Mouse (Mus musculus): Measurements from ENCODE around the gene Slc6a5. TPM values are rescaled to one million over a fixed set of nuclear protein-coding genes. Genes with fewer than 3 reads are reported as not detected.

Gene Slc6a5
- total and polyA plus RNA-seq, 3 experiments = not detected

DNA sequence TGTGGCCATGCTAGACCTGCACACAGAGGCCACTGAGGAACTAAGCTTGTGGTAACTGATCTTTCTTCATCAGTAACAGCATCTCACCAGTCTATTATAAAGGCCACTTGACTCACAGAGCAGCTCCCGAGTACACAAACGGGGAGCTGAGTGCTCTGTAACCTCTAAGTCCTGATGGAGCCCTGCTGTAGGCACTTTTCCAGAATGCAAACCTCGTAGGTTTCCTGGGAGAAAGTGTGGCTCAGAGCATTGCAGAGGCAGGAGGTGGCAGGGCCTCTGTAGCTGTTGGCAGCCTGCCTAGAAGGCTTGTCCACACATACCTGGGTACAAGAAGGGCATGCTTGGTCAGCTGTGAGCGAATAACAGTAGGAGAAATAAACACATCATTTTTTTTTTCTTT is 27.7 kb upstream of the Slc6a5 start:
- no peak for DNase-seq (ENCODE audit: low read depth, low spot score)
- no peak overlapping the region for H3K27ac ChIP-seq (ENCODE audit: control insufficient read depth, low read depth, low read length)
- H3K36me3 ChIP-seq (ENCODE audit: control insufficient read depth in 1 of 2, insufficient read depth in 2 of 2, low read length in 2 of 2) = no peaks in the 10 kb centered on the region
- no peak overlapping the region for H3K4me3 ChIP-seq (ENCODE audit: control insufficient read depth in 1 of 2, insufficient read depth in 1 of 2, low read depth in 2 of 2, low read length in 2 of 2)
- H3K9ac ChIP-seq (ENCODE audit: control insufficient read depth, low read depth, low read length, poor library complexity, severe bottlenecking) = no peak overlapping the region
- TF ChIP-seq HCFC1 (IDR thresholded peaks at IDR 0.05; ENCODE audit: low read depth, low read length) (no peak), ZMIZ1 (IDR thresholded peaks at IDR 0.05; ENCODE audit: low read depth, low read length) (no peak), MYC (IDR thresholded peaks at IDR 0.05; ENCODE audit: low read depth, low read length) (no peak), POLR2A (IDR thresholded peaks at IDR 0.05; ENCODE audit: control insufficient read depth in 1 of 2, insufficient read depth in 1 of 2, low read depth in 1 of 2, low read length in 2 of 2, poor library complexity in 1 of 2) (no peak), UBTF (IDR thresholded peaks at IDR 0.05; ENCODE audit: borderline replicate concordance, insufficient read depth, low read depth, low read length) (no peak), TCF12 (IDR thresholded peaks at IDR 0.05; ENCODE audit: low read depth, low read length) (no peak), MAFK (IDR thresholded peaks at IDR 0.05; ENCODE audit: borderline replicate concordance, low read depth, low read length) (no peak)
- H3K4me1 ChIP-seq (ENCODE audit: control insufficient read depth in 1 of 2, insufficient read depth in 2 of 2, low read length in 2 of 2) = no peaks in the 10 kb centered on the region
- no peaks in the 10 kb centered on the region for H3K79me2 ChIP-seq (ENCODE audit: control insufficient read depth, insufficient read depth, low read length, poor library complexity)
- no peaks in the 10 kb centered on the region for H3K9me3 ChIP-seq (replicated peaks; ENCODE audit: insufficient read depth, low read length)
- H3K27me3 ChIP-seq (ENCODE audit: control insufficient read depth in 1 of 2, insufficient read depth in 2 of 2, low read length in 2 of 2) = no peaks in the 10 kb centered on the region

DNA sequence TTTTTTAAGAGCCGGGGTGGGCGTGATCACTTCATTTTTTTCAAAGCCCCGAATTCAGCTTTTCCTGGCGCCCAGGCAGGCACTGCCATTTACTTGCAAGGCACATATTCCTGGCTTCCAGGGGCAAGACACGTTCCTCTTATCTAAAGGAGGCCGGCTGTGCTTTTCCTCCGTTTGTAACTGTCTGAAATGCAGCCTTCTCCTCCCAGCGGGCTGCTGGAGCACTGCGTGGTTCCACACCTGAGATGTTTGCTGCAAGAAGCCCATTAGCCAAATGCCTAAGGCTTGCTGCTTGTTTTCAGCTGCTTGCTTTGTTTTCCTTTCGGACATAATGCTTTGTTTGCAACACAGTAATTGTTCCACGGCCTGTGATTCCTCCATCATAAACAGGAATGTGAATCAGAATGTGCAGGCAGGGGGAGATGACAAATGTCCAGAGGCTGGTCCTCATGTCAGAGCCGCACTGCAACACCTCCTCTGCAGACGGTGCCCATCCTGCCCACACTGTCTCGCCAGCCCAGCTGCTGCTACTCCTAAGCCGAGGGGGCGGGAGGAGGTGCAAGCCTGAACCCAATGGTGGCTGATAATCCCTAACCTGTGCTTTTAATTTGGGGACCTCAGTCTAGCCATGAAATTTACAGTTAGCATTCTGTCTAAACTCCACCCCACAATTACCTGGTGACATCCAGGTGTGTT is 27.1 kb upstream of the Slc6a5 start:
- Histone ChIP-seq H3K36me3 (ENCODE audit: control insufficient read depth in 1 of 2, insufficient read depth in 2 of 2, low read length in 2 of 2) (no peaks in the 10 kb centered on the region), H3K9ac (ENCODE audit: control insufficient read depth, low read depth, low read length, poor library complexity, severe bottlenecking) (no peak overlapping the region), H3K27ac (ENCODE audit: control insufficient read depth, low read depth, low read length) (no peak overlapping the region), H3K4me3 (ENCODE audit: control insufficient read depth in 1 of 2, insufficient read depth in 1 of 2, low read depth in 2 of 2, low read length in 2 of 2) (no peak overlapping the region), H3K4me1 (ENCODE audit: control insufficient read depth in 1 of 2, insufficient read depth in 2 of 2, low read length in 2 of 2) (no peaks in the 10 kb centered on the region), H3K79me2 (ENCODE audit: control insufficient read depth, insufficient read depth, low read length, poor library complexity) (no peaks in the 10 kb centered on the region), H3K27me3 (ENCODE audit: control insufficient read depth in 1 of 2, insufficient read depth in 2 of 2, low read length in 2 of 2) (no peaks in the 10 kb centered on the region), H3K9me3 (replicated peaks; ENCODE audit: insufficient read depth, low read length) (no peaks in the 10 kb centered on the region)
- TF ChIP-seq TCF12 (IDR thresholded peaks at IDR 0.05; ENCODE audit: low read depth, low read length) = no peak
- TF ChIP-seq MYC (IDR thresholded peaks at IDR 0.05; ENCODE audit: low read depth, low read length) = no peak
- no peak for TF ChIP-seq HCFC1 (IDR thresholded peaks at IDR 0.05; ENCODE audit: low read depth, low read length)
- no peak for TF ChIP-seq TAL1 (IDR thresholded peaks at IDR 0.05; ENCODE audit: low read length)
- TF ChIP-seq MYB (IDR thresholded peaks at IDR 0.05; ENCODE audit: low read depth, low read length) = no peak
- DNase-seq (ENCODE audit: low read depth, low spot score) = no peak

DNA sequence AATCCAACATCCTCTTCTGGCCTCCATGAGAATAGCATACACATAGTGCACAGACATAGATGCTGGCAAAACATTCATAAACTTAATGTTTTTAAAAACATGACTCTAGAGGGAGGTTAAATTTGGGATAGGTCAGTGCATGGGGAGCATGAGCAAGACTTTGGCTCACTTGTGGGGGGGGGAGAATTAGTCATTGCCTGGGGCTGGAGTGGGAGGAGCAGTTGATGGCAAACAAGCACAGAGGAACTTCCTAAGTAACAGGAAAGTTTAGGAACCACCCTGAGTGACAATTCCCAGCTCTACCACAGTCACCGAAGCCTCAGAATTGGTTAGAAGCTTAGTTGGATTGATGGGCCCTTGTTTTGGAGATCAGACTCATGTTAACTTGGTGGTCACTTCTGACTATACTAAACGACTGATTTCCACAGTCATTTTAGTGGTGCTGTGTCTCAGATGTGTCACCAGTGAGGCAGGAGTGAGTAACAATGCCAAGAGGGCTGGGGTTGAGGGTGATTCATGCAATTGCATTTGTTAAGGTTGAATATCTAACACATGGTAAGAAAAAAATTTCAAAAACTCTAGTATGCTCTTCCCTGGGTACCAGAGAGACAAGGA is 22.1 kb upstream of the Slc6a5 start:
- Histone ChIP-seq H3K27ac (ENCODE audit: control insufficient read depth, low read depth, low read length) (no peak overlapping the region), H3K4me1 (ENCODE audit: control insufficient read depth in 1 of 2, insufficient read depth in 2 of 2, low read length in 2 of 2) (no peaks in the 10 kb centered on the region), H3K27me3 (ENCODE audit: control insufficient read depth in 1 of 2, insufficient read depth in 2 of 2, low read length in 2 of 2) (no peaks in the 10 kb centered on the region)

More for the DNA sequence above, 22.1 kb upstream of the Slc6a5 start:
- H3K4me3 ChIP-seq (ENCODE audit: control insufficient read depth in 1 of 2, insufficient read depth in 1 of 2, low read depth in 2 of 2, low read length in 2 of 2) = no peak overlapping the region
- H3K36me3 ChIP-seq (ENCODE audit: control insufficient read depth in 1 of 2, insufficient read depth in 2 of 2, low read length in 2 of 2) = no peaks in the 10 kb centered on the region
- H3K79me2 ChIP-seq (ENCODE audit: control insufficient read depth, insufficient read depth, low read length, poor library complexity) = no peaks in the 10 kb centered on the region
- no peak for DNase-seq (ENCODE audit: low read depth, low spot score)
- H3K9me3 ChIP-seq (replicated peaks; ENCODE audit: insufficient read depth, low read length) = no peaks in the 10 kb centered on the region
- TF ChIP-seq CHD2 (IDR thresholded peaks at IDR 0.05; ENCODE audit: low read length) (no peak), RCOR1 (IDR thresholded peaks at IDR 0.05; ENCODE audit: low read depth, low read length) (no peak), NELFE (IDR thresholded peaks at IDR 0.05; ENCODE audit: low read depth, low read length) (no peak), MAZ (IDR thresholded peaks at IDR 0.05; ENCODE audit: low read depth, low read length) (no peak), USF2 (IDR thresholded peaks at IDR 0.05; ENCODE audit: borderline replicate concordance in 1 of 2, insufficient read depth in 1 of 2, low read depth in 1 of 2, low read length in 2 of 2) (no peak), HCFC1 (IDR thresholded peaks at IDR 0.05; ENCODE audit: low read depth, low read length) (no peak), ZMIZ1 (IDR thresholded peaks at IDR 0.05; ENCODE audit: low read depth, low read length) (no peak), ETS1 (IDR thresholded peaks at IDR 0.05; ENCODE audit: low read depth, low read length) (no peak), NRF1 (IDR thresholded peaks at IDR 0.05; ENCODE audit: insufficient read depth, low read depth, low read length, poor library complexity, severe bottlenecking) (no peak), CTCF (IDR thresholded peaks at IDR 0.05 in 2 of 3, conservative IDR thresholded peaks at IDR 0.05 in 1 of 3; ENCODE audit: control insufficient read depth in 1 of 3, insufficient read depth in 1 of 3, low read depth in 2 of 3, low read length in 3 of 3, poor library complexity in 1 of 3, severe bottlenecking in 1 of 3) (no peak), MXI1 (IDR thresholded peaks at IDR 0.05; ENCODE audit: low read depth, low read length) (no peak), E2F4 (IDR thresholded peaks at IDR 0.05; ENCODE audit: borderline replicate concordance, low read depth, low read length) (no peak), RAD21 (IDR thresholded peaks at IDR 0.05; ENCODE audit: low read depth, low read length) (no peak), USF1 (IDR thresholded peaks at IDR 0.05; ENCODE audit: low read depth, low read length) (no peak), POLR2AphosphoS5 (IDR thresholded peaks at IDR 0.05; ENCODE audit: borderline replicate concordance, low read depth, low read length) (no peak)
- no peak overlapping the region for H3K9ac ChIP-seq (ENCODE audit: control insufficient read depth, low read depth, low read length, poor library complexity, severe bottlenecking)

Measured in MEL (cell line).